Mouse (Mus musculus) frontal cortex, adult 2 months (tissue): ENCODE results near the gene Phf2. TPM values are rescaled to one million over a fixed set of nuclear protein-coding genes. Genes with fewer than 3 reads are reported as not detected.
"Not testable (repeated sequence)": the region's sequence is repeated elsewhere in the genome, so short reads cannot be mapped to it uniquely, and the experiment has no call there.

Experiments
- DNase-seq, 2 experiments: peaks; one replicate each; pipeline ENCODE4 v3.0.0; 2022; ENCODE audit warnings: low spot score in 1 of 2; ENCODE audit errors: extremely low spot score in 1 of 2
- polyA plus RNA-seq: library from polyadenylated mRNA; depleted of rRNA; stranded (reverse); fragments of >200 nt; gene quantifications from 2 replicates; pipeline ENCODE4 v1.2.3, GENCODE M21; 2012

The Phf2 gene
- polyA plus RNA-seq, 1 experiment, result 25.1 TPM

GRCm38 (mm10) chr13:48810274-48810823, 60.6 kb downstream of the Phf2 start:
- no peak for DNase-seq

GRCm38 (mm10) chr13:48809668-48810067, 61.3 kb downstream of the Phf2 start:
- not testable (repeated sequence) for DNase-seq

GRCm38 (mm10) chr13:48807481-48808031, 63.4 kb downstream of the Phf2 start:
- DNase-seq, result peak in 1 of 2 experiments; percentile 77

GRCm38 (mm10) chr13:48802181-48802580, 68.7 kb downstream of the Phf2 start:
- DNase-seq, result no peak

- DNase-seq, result peak in 1 of 2 experiments; percentile 83
Measured at GRCm38 (mm10) chr13:48800850-48801546, 69.9 kb downstream of the Phf2 start.

GRCm38 (mm10) chr13:48798256-48798771, 72.6 kb downstream of the Phf2 start:
- DNase-seq, result no peak

GRCm38 (mm10) chr13:48796906-48797305, 74.0 kb downstream of the Phf2 start:
- no peak for DNase-seq

- no peak for DNase-seq
Measured at GRCm38 (mm10) chr13:48795711-48796110, 75.2 kb downstream of the Phf2 start.

- no peak for DNase-seq
Measured at GRCm38 (mm10) chr13:48784594-48785298, 86.2 kb downstream of the Phf2 start.

GRCm38 (mm10) chr13:48784151-48784550, 86.8 kb downstream of the Phf2 start:
- no peak for DNase-seq

GRCm38 (mm10) chr13:48782727-48783725, 87.9 kb downstream of the Phf2 start:
- no peak for DNase-seq

- no peak for DNase-seq
Measured at GRCm38 (mm10) chr13:48780345-48781010, 90.4 kb downstream of the Phf2 start.

- no peak for DNase-seq
Measured at GRCm38 (mm10) chr13:48779592-48780344, 91.2 kb downstream of the Phf2 start.

GRCm38 (mm10) chr13:48778138-48778537, 92.8 kb downstream of the Phf2 start:
- DNase-seq, result no peak

- DNase-seq, result no peak
Measured at GRCm38 (mm10) chr13:48774506-48774905, 96.4 kb downstream of the Phf2 start.

GRCm38 (mm10) chr13:48768109-48768508, 102.8 kb downstream of the Phf2 start:
- DNase-seq, result peak in 1 of 2 experiments; percentile 26

- DNase-seq, result no peak
Measured at GRCm38 (mm10) chr13:48763701-48764245, 107.1 kb downstream of the Phf2 start.

- no peak for DNase-seq
Measured at GRCm38 (mm10) chr13:48760855-48761436, 110.0 kb downstream of the Phf2 start.
